Mouse (Mus musculus) MEL (cell line): Measurements from ENCODE around the gene Cfl1. TPM values are rescaled to one million over a fixed set of nuclear protein-coding genes. Genes with fewer than 3 reads are reported as not detected.

Experiments
- DNase-seq: peaks from one replicate; pipeline ENCODE4 v3.0.0; 2011; ENCODE audit warnings: low read depth, low spot score
- H3K27ac ChIP-seq: 2 replicates; pipeline ENCODE4 v1.5.1; 2012; ENCODE audit warnings: low read depth, mild to moderate bottlenecking, control low read depth, low read length, moderate library complexity; ENCODE audit not compliant: control insufficient read depth
- H3K27me3 ChIP-seq, 2 experiments: fragments of 150-350 bp in 1 of 2; sonication (generic) in 1 of 2; 2 replicates each; pipeline ENCODE4 v1.6.1; 2012; ENCODE audit warnings: low read length in 2 of 2, mild to moderate bottlenecking in 2 of 2, improper control_type of control experiment in 1 of 2, moderate library complexity in 1 of 2; ENCODE audit not compliant: insufficient read depth in 2 of 2, control insufficient read depth in 1 of 2
- H3K36me3 ChIP-seq, 2 experiments: 2 replicates each; pipeline ENCODE4 v1.6.1; 2012 to 2014; ENCODE audit warnings: low read length in 2 of 2, improper control_type of control experiment in 1 of 2, inconsistent platforms in 1 of 2, mild to moderate bottlenecking in 1 of 2; ENCODE audit not compliant: insufficient read depth in 2 of 2, control insufficient read depth in 1 of 2
- H3K4me1 ChIP-seq, 2 experiments: fragments of 150-350 bp in 1 of 2; sonication (generic) in 1 of 2; 2 replicates each; pipeline ENCODE4 v1.6.1; 2012; ENCODE audit warnings: low read length in 2 of 2, improper control_type of control experiment in 1 of 2, mild to moderate bottlenecking in 1 of 2; ENCODE audit not compliant: insufficient read depth in 2 of 2, control insufficient read depth in 1 of 2
- H3K4me3 ChIP-seq, 2 experiments: fragments of 150-350 bp in 1 of 2; sonication (generic) in 1 of 2; 2 replicates each; pipeline ENCODE4 v1.5.1; 2012; ENCODE audit warnings: low read depth in 2 of 2, low read length in 2 of 2, mild to moderate bottlenecking in 2 of 2, moderate library complexity in 2 of 2, control low read depth in 1 of 2, improper control_type of control experiment in 1 of 2; ENCODE audit not compliant: control insufficient read depth in 1 of 2, insufficient read depth in 1 of 2
- H3K79me2 ChIP-seq: 2 replicates; pipeline ENCODE4 v1.6.1; 2012; ENCODE audit warnings: mild to moderate bottlenecking, low read length, moderate library complexity; ENCODE audit not compliant: control insufficient read depth, poor library complexity, insufficient read depth
- H3K9ac ChIP-seq: 2 replicates; pipeline ENCODE4 v1.6.1; 2012; ENCODE audit warnings: low read depth, mild to moderate bottlenecking, control low read depth, low read length, moderate library complexity; ENCODE audit not compliant: control insufficient read depth, poor library complexity, severe bottlenecking
- H3K9me3 ChIP-seq: fragments of 150-350 bp; sonication (generic); replicated peaks from 2 replicates; pipeline ENCODE4 v1.6.1; 2012; ENCODE audit warnings: mild to moderate bottlenecking, low read length, improper control_type of control experiment, moderate library complexity; ENCODE audit not compliant: insufficient read depth
- CHD1 ChIP-seq: IDR thresholded peaks from 2 replicates; pipeline ENCODE4 v1.6.1; 2012; ENCODE audit warnings: low read depth, mild to moderate bottlenecking, inconsistent platforms, low read length, improper control_type of control experiment
- CTCF ChIP-seq, 3 experiments: IDR thresholded peaks in 2 of 3; conservative IDR thresholded peaks in 1 of 3; 2 replicates each; pipeline ENCODE4 v1.5.1; 2011 to 2012; ENCODE audit warnings: low read length in 3 of 3, low read depth in 2 of 3, mild to moderate bottlenecking in 2 of 3, improper control_type of control experiment in 1 of 3, inconsistent platforms in 1 of 3, mixed read lengths in 1 of 3, moderate library complexity in 1 of 3; ENCODE audit not compliant: control insufficient read depth in 1 of 3, insufficient read depth in 1 of 3, poor library complexity in 1 of 3, severe bottlenecking in 1 of 3
- E2F4 ChIP-seq: IDR thresholded peaks from 2 replicates; pipeline ENCODE4 v1.6.1; 2011; ENCODE audit warnings: low read depth, low read length, improper control_type of control experiment, borderline replicate concordance
- ELF1 ChIP-seq: IDR thresholded peaks from 2 replicates; pipeline ENCODE4 v1.6.1; 2014; ENCODE audit warnings: low read depth, mild to moderate bottlenecking, inconsistent platforms, low read length, improper control_type of control experiment, moderate library complexity
- ETS1 ChIP-seq: IDR thresholded peaks from 2 replicates; pipeline ENCODE4 v1.6.1; 2012; ENCODE audit warnings: low read depth, mild to moderate bottlenecking, inconsistent platforms, low read length, improper control_type of control experiment, moderate library complexity
- GATA1 ChIP-seq: IDR thresholded peaks from 2 replicates; pipeline ENCODE4 v1.6.1; 2011; ENCODE audit warnings: low read depth, low read length, improper control_type of control experiment
- JUND ChIP-seq: IDR thresholded peaks from 2 replicates; pipeline ENCODE4 v1.6.1; 2011; ENCODE audit warnings: low read depth, mild to moderate bottlenecking, improper control_type of control experiment, low read length
- MEF2A ChIP-seq: IDR thresholded peaks from 2 replicates; pipeline ENCODE4 v1.6.1; 2014; ENCODE audit warnings: low read depth, mild to moderate bottlenecking, inconsistent platforms, low read length, improper control_type of control experiment; ENCODE audit not compliant: poor library complexity, insufficient replicate concordance, severe bottlenecking; ENCODE audit errors: extremely low read depth
- MXI1 ChIP-seq: IDR thresholded peaks from 2 replicates; pipeline ENCODE4 v1.6.1; 2011; ENCODE audit warnings: mild to moderate bottlenecking, low read depth, low read length, improper control_type of control experiment
- POLR2A ChIP-seq, 2 experiments: IDR thresholded peaks; 2 replicates each; pipeline ENCODE4 v1.6.1; 2011 to 2012; ENCODE audit warnings: low read length in 2 of 2, mild to moderate bottlenecking in 2 of 2, control low read depth in 1 of 2, improper control_type of control experiment in 1 of 2, low read depth in 1 of 2, moderate library complexity in 1 of 2; ENCODE audit not compliant: control insufficient read depth in 1 of 2, insufficient read depth in 1 of 2, poor library complexity in 1 of 2
- SIN3A ChIP-seq: IDR thresholded peaks from 2 replicates; pipeline ENCODE4 v1.6.1; 2012; ENCODE audit warnings: low read length, improper control_type of control experiment, inconsistent platforms
- TAL1 ChIP-seq: IDR thresholded peaks from 2 replicates; pipeline ENCODE4 v1.6.1; 2012; ENCODE audit warnings: mild to moderate bottlenecking, inconsistent platforms, low read length, moderate library complexity, mixed read lengths
- USF2 ChIP-seq, 2 experiments: IDR thresholded peaks; 2 replicates each; pipeline ENCODE4 v1.6.1; 2011 to 2012; ENCODE audit warnings: improper control_type of control experiment in 2 of 2, low read length in 2 of 2, borderline replicate concordance in 1 of 2, inconsistent platforms in 1 of 2, low read depth in 1 of 2, mild to moderate bottlenecking in 1 of 2; ENCODE audit not compliant: insufficient read depth in 1 of 2
- ZKSCAN1 ChIP-seq: IDR thresholded peaks from 2 replicates; pipeline ENCODE4 v1.6.1; 2012; ENCODE audit warnings: low read depth, mild to moderate bottlenecking, inconsistent platforms, low read length, improper control_type of control experiment, moderate library complexity
- polyA plus RNA-seq, 2 experiments: library from polyadenylated mRNA; stranded (reverse) in 1 of 2; unstranded in 1 of 2; fragments of >175 nt in 1 of 2; fragments of >200 nt in 1 of 2; gene quantifications; 2 replicates each; pipeline versions ENCODE4 v1.2.1 to v1.2.4; 2012; ENCODE audit warnings: low replicate concordance in 2 of 2, low read depth in 1 of 2; ENCODE audit not compliant: insufficient read length in 2 of 2, insufficient read depth in 1 of 2, missing spikeins in 1 of 2
- total RNA-seq: library from RNA; depleted of rRNA; stranded (reverse); fragments of 300-350 nt; gene quantifications from 2 replicates; pipeline ENCODE4 v1.2.3, GENCODE M21; 2012

Gene Cfl1
- total and polyA plus RNA-seq, 3 experiments: 880 to 2,037 TPM; not detected in 1

- TF ChIP-seq JUND: no peak
- TF ChIP-seq POLR2A (IDR thresholded peaks at IDR 0.05; ENCODE audit: control insufficient read depth in 1 of 2, insufficient read depth in 1 of 2, low read depth in 1 of 2, low read length in 2 of 2, poor library complexity in 1 of 2): peak; percentile 79 to 89
- peak; percentile 74 for TF ChIP-seq MXI1
- TF ChIP-seq, all 39 proteins: peak for 13
These were observed 33.1 kb upstream of the Cfl1 start (continued) for GRCm38 (mm10) chr19:5456922-5457745.

- H3K9ac ChIP-seq: peak within 1 kb of the TSS; percentile 89
- no peaks in the 10 kb centered on the region for H3K9me3 ChIP-seq
- H3K4me3 ChIP-seq: peak within 1 kb of the TSS; percentile 77
- H3K27ac ChIP-seq: peak within 1 kb of the TSS; percentile 51
- H3K27me3 ChIP-seq: no peaks in the 10 kb centered on the region
- DNase-seq: peak; percentile 48
- H3K4me1 ChIP-seq: peaks cover 0 to 31% of the 10 kb centered on the region in 2 experiments
- no peak for TF ChIP-seq TAL1
- 0 out of 2 replicates have a peak, but pooled peaks have one; percentile 6 for TF ChIP-seq ETS1
- TF ChIP-seq MEF2A: no peak
- TF ChIP-seq ELF1: 0 out of 2 replicates have a peak, but pooled peaks have one; percentile 0
- no peak for TF ChIP-seq ZKSCAN1
- no peak for TF ChIP-seq GATA1
- peak; percentile 93; the same call in 1 of the 2 replicates for TF ChIP-seq JUND
- TF ChIP-seq CHD1: no peak
- no peak for TF ChIP-seq E2F4
- TF ChIP-seq POLR2A (IDR thresholded peaks at IDR 0.05; ENCODE audit: control insufficient read depth in 1 of 2, insufficient read depth in 1 of 2, low read depth in 1 of 2, low read length in 2 of 2, poor library complexity in 1 of 2): no peak
- TF ChIP-seq USF2 (IDR thresholded peaks at IDR 0.05; ENCODE audit: borderline replicate concordance in 1 of 2, insufficient read depth in 1 of 2, low read depth in 1 of 2, low read length in 2 of 2): no peak
- no peak for TF ChIP-seq CTCF (IDR thresholded peaks at IDR 0.05 in 2 of 3, conservative IDR thresholded peaks at IDR 0.05 in 1 of 3; ENCODE audit: control insufficient read depth in 1 of 3, insufficient read depth in 1 of 3, low read depth in 2 of 3, low read length in 3 of 3, poor library complexity in 1 of 3, severe bottlenecking in 1 of 3)
- 0 out of 2 replicates have a peak, but pooled peaks have one; percentile 40 for TF ChIP-seq SIN3A
- peaks cover 0 to 5% of the 10 kb centered on the region in 2 experiments; a peak in 2 of 4 replicates for H3K36me3 ChIP-seq
- H3K79me2 ChIP-seq: peaks cover 18% of the 10 kb centered on the region
These were observed 32.4 kb upstream of the Cfl1 start, which contains the start of gene Ccdc85b for GRCm38 (mm10) chr19:5457746-5458442. Gene Ccdc85b (minus strand): TSS chr19:5457894.
